Mouse (Mus musculus): ENCODE measurements around the gene Cavin3. TPM values are rescaled to one million over a fixed set of nuclear protein-coding genes. Genes with fewer than 3 reads are reported as not detected.
"Not testable (repeated sequence)": the region's sequence is repeated elsewhere in the genome, so short reads cannot be mapped to it uniquely, and the experiment has no call there.

The Cavin3 gene
- total and polyA plus RNA-seq, 2 experiments from 2014 or later = 79.9 to 84.2 TPM

DNA sequence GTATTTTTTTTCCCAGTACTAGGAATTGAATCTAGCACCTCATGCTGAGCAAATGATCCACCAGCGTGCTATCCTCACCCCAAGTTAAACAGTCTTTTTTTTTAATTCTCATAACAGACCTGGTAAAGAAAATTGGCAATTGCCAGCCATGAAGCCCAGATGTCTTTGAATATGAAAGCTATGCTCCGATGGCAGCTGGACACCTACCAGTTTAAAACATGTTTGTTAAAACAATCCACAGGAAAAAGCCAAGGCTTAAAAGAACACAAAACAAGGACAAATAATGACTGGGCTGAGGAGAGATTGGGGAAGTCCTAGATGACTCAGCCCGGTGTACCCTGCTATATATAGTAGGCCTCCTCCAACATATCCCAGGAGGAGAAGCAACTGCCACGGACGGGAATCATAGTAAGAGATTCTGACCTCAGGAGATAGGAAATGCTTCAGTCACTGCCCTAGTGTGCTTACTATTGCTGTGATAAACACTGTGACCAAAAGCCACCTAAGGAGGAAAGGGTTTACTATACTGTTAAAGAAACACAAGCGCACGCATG is 6.6 kb downstream of the Cavin3 start:
- H3K9me3 ChIP-seq (replicated peaks; ENCODE audit: control insufficient read depth, low read length) = no peaks in the 10 kb centered on the region
- H3K4me2 ChIP-seq (ENCODE audit: low read depth, low read length) = no peak overlapping the region
- WGBS = 47% methylated on average over 7 of the region's 7 CpGs
- H3K36me3 ChIP-seq (replicated peaks; ENCODE audit: control insufficient read depth, insufficient read depth, low read length) = 0 out of 2 replicates have a peak, but pooled peaks cover 3% of the 10 kb centered on the region
- H3K4me1 ChIP-seq (ENCODE audit: control insufficient read depth, insufficient read depth) = peaks cover 23% of the 10 kb centered on the region
- H3K4me3 ChIP-seq (ENCODE audit: low read depth, low read length) = no peak overlapping the region
- ATAC-seq (ENCODE audit: insufficient read depth, low read depth) (peak; percentile 54; the same call in 1 of the 2 replicates), DNase-seq (ENCODE audit: low spot score) (peak; percentile 28)
- H3K27ac ChIP-seq (ENCODE audit: low read depth) = peak overlapping the region; percentile 56
- H3K27me3 ChIP-seq (ENCODE audit: control insufficient read depth, insufficient read depth, low read length) = no peaks in the 10 kb centered on the region
- TF ChIP-seq EP300 (IDR thresholded peaks at IDR 0.05; ENCODE audit: low read depth) (no peak), CTCF (IDR thresholded peaks at IDR 0.05; ENCODE audit: low read depth) (no peak)
- no peak overlapping the region for H3K9ac ChIP-seq (replicated peaks; ENCODE audit: low read depth, low read length)

GRCm38 (mm10) chr7:105474771-105475315 is 7.3 kb downstream of the Cavin3 start:
- no peaks in the 10 kb centered on the region for H3K36me3 ChIP-seq (replicated peaks; ENCODE audit: control insufficient read depth, insufficient read depth, low read length)
- 77% methylated on average over 4 of the region's 4 CpGs for WGBS
- TF ChIP-seq CTCF (IDR thresholded peaks at IDR 0.05; ENCODE audit: low read depth) = no peak
- no peak for TF ChIP-seq EP300 (IDR thresholded peaks at IDR 0.05; ENCODE audit: low read depth)
- no peak overlapping the region for H3K4me3 ChIP-seq (ENCODE audit: low read depth, low read length)
- H3K4me1 ChIP-seq (ENCODE audit: control insufficient read depth, insufficient read depth) = peaks cover 18% of the 10 kb centered on the region
- ATAC-seq (ENCODE audit: insufficient read depth, low read depth) = no peak
- peak overlapping the region; percentile 56 for H3K27ac ChIP-seq (ENCODE audit: low read depth)
- H3K9me3 ChIP-seq (replicated peaks; ENCODE audit: control insufficient read depth, low read length) = no peaks in the 10 kb centered on the region
- H3K9ac ChIP-seq (replicated peaks; ENCODE audit: low read depth, low read length) = no peak overlapping the region
- no peaks in the 10 kb centered on the region for H3K27me3 ChIP-seq (ENCODE audit: control insufficient read depth, insufficient read depth, low read length)
- no peak overlapping the region for H3K4me2 ChIP-seq (ENCODE audit: low read depth, low read length)
- no peak for DNase-seq (ENCODE audit: low spot score)

GRCm38 (mm10) chr7:105472607-105473006 is 9.5 kb downstream of the Cavin3 start:
- ATAC-seq (ENCODE audit: insufficient read depth, low read depth) (no peak), DNase-seq (ENCODE audit: low spot score) (no peak)
- Histone ChIP-seq H3K27me3 (ENCODE audit: control insufficient read depth, insufficient read depth, low read length) (no peaks in the 10 kb centered on the region), H3K9me3 (replicated peaks; ENCODE audit: control insufficient read depth, low read length) (no peaks in the 10 kb centered on the region), H3K4me2 (ENCODE audit: low read depth, low read length) (no peak overlapping the region), H3K9ac (replicated peaks; ENCODE audit: low read depth, low read length) (no peak overlapping the region), H3K27ac (ENCODE audit: low read depth) (no peak overlapping the region), H3K4me1 (ENCODE audit: control insufficient read depth, insufficient read depth) (peaks cover 18% of the 10 kb centered on the region), H3K36me3 (replicated peaks; ENCODE audit: control insufficient read depth, insufficient read depth, low read length) (no peaks in the 10 kb centered on the region), H3K4me3 (ENCODE audit: low read depth, low read length) (no peak overlapping the region)
- WGBS = 29% methylated on average over 1 of the region's 1 CpGs
- TF ChIP-seq CTCF (IDR thresholded peaks at IDR 0.05; ENCODE audit: low read depth) (peak; percentile 47), EP300 (IDR thresholded peaks at IDR 0.05; ENCODE audit: low read depth) (no peak)

- not testable (repeated sequence) for ATAC-seq (ENCODE audit: insufficient read depth, low read depth); H3K9me3 ChIP-seq (replicated peaks; ENCODE audit: control insufficient read depth, low read length); H3K9ac ChIP-seq (replicated peaks; ENCODE audit: low read depth, low read length); H3K4me2 ChIP-seq (ENCODE audit: low read depth, low read length); H3K36me3 ChIP-seq (replicated peaks; ENCODE audit: control insufficient read depth, insufficient read depth, low read length); H3K4me3 ChIP-seq (ENCODE audit: low read depth, low read length); H3K27me3 ChIP-seq (ENCODE audit: control insufficient read depth, insufficient read depth, low read length); H3K4me1 ChIP-seq (ENCODE audit: control insufficient read depth, insufficient read depth); DNase-seq (ENCODE audit: low spot score); H3K27ac ChIP-seq (ENCODE audit: low read depth)
- 53% methylated on average over 5 of the region's 5 CpGs for WGBS
Observed at GRCm38 (mm10) chr7:105465505-105465904, 16.6 kb downstream of the Cavin3 start.

DNA sequence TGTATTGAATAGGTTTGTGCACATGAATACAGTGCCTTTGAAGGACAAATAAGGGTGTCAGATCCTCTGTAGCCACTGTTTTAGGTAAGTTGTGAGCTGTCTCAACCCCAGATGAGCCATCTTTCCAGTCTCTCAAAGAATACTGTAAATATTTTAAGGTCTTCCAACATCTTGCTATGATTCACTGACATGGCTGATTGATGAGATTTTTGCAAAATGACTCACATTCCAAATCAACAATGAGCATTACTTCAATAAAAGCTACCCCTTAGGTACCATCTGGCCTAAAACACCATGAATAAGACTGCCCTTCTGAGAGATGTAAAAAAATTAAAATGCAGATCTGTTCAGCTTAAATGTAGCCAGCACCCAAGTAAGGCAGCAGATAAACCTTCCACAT is 23.6 kb downstream of the Cavin3 start:
- TF ChIP-seq EP300 (IDR thresholded peaks at IDR 0.05; ENCODE audit: low read depth) = no peak
- TF ChIP-seq CTCF (IDR thresholded peaks at IDR 0.05; ENCODE audit: low read depth) = no peak
- H3K4me2 ChIP-seq (ENCODE audit: low read depth, low read length) = no peak overlapping the region
- no peak for DNase-seq (ENCODE audit: low spot score)
- no peaks in the 10 kb centered on the region for H3K9me3 ChIP-seq (replicated peaks; ENCODE audit: control insufficient read depth, low read length)
- no peak overlapping the region for H3K9ac ChIP-seq (replicated peaks; ENCODE audit: low read depth, low read length)
- no peak overlapping the region for H3K4me3 ChIP-seq (ENCODE audit: low read depth, low read length)
- no peaks in the 10 kb centered on the region for H3K27me3 ChIP-seq (ENCODE audit: control insufficient read depth, insufficient read depth, low read length)
- no peaks in the 10 kb centered on the region for H3K4me1 ChIP-seq (ENCODE audit: control insufficient read depth, insufficient read depth)
- no peak for ATAC-seq (ENCODE audit: insufficient read depth, low read depth)
- no peaks in the 10 kb centered on the region for H3K36me3 ChIP-seq (replicated peaks; ENCODE audit: control insufficient read depth, insufficient read depth, low read length)
- H3K27ac ChIP-seq (ENCODE audit: low read depth) = no peak overlapping the region

DNA sequence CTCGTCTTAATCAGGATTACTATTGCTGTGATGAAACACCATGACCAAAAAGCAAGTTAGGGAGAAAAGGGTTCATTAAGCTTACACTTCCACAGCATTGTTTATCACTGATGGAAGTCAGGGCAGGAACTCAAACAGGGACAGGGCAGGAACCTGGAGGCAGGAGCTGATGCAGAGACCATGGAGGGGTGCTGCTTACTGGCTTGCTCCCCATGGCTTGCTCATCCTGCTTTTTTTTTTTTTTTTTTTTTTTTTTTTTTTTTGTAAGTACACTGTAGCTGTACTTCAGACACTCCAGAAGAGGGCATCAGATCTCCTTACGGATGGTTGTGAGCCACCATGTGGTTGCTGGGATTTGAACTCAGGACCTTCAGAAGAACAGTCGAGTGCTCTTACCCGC is 28.8 kb downstream of the Cavin3 start:
- H3K36me3 ChIP-seq (replicated peaks; ENCODE audit: control insufficient read depth, insufficient read depth, low read length); H3K4me2 ChIP-seq (ENCODE audit: low read depth, low read length); H3K9ac ChIP-seq (replicated peaks; ENCODE audit: low read depth, low read length); H3K27ac ChIP-seq (ENCODE audit: low read depth); ATAC-seq (ENCODE audit: insufficient read depth, low read depth); H3K4me3 ChIP-seq (ENCODE audit: low read depth, low read length); H3K4me1 ChIP-seq (ENCODE audit: control insufficient read depth, insufficient read depth); DNase-seq (ENCODE audit: low spot score); H3K27me3 ChIP-seq (ENCODE audit: control insufficient read depth, insufficient read depth, low read length); H3K9me3 ChIP-seq (replicated peaks; ENCODE audit: control insufficient read depth, low read length): not testable (repeated sequence)
- WGBS = 78% methylated on average over 4 of the region's 4 CpGs
